Mouse (Mus musculus): Measurements from ENCODE around the gene Rps6kb1. TPM values are rescaled to one million over a fixed set of nuclear protein-coding genes. Genes with fewer than 3 reads are reported as not detected.
A peak's percentile ranks its signal among the peaks of the same experiment; 100 is the strongest.

Rps6kb1 gene
- polyA plus RNA-seq, 1 experiment from 2014 or later, result 30.5 TPM

DNA sequence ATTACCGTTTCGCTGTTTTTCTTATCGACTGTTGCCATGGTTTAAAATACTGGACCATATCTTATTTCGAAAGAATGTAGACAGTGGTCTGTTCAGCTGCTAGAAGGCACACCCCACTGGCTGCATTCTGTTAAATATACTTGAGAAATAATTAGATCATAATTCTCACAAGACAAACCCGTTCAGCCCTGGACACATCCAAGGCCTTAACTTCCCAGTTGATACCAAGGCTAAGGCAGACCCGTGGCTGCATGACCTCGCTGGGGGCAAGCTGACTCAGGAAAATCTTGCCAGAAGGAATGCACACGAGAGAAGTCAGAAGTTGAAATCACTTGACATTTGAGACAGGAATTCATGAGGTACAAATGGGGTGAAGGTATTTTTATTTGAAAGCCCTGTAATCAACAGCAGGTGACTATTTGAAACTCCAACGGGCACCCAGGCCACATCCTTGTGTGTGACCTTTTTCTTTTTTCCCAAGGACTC lies 25.7 kb upstream of the Rps6kb1 start:
- H3K36me3 ChIP-seq, result peaks cover 21% of the 10 kb centered on the region; the same call in 1 of the 2 replicates
- H3K4me2 ChIP-seq, result no peak overlapping the region
- H3K4me3 ChIP-seq (replicated peaks), result no peak overlapping the region
- ATAC-seq (ENCODE audit: low read depth) (no peak), DNase-seq (no peak)
- peak overlapping the region; percentile 32; the same call in 1 of the 2 replicates for H3K27ac ChIP-seq
- WGBS (ENCODE audit: insufficient replicate concordance), result 65% methylated on average over 9 of the region's 9 CpGs
- no peak overlapping the region for H3K9ac ChIP-seq
- peaks cover 8% of the 10 kb centered on the region for H3K4me1 ChIP-seq (replicated peaks)
- no peaks in the 10 kb centered on the region for H3K27me3 ChIP-seq
- no peaks in the 10 kb centered on the region for H3K9me3 ChIP-seq (replicated peaks)

DNA sequence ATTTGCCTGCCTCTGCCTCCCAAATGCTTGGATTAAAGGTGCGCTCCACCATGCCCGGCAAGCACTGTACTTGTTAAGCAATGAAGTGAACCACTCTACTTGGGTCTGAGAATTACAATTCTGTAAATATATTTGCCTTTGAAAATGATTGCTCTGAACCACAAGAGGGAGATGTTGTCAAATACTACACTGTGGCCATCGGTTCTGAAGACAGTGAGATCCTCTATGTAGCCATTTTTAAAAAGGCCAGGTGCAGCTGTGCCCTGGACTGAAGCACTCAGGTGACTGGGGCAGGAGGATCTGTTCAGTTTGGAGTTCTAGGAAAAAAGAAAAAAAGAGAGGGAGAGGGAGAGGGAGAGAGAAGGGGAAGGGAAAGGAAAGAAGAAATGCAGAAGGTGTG lies 23.8 kb upstream of the Rps6kb1 start:
- peaks cover 5% of the 10 kb centered on the region for H3K4me1 ChIP-seq (replicated peaks)
- no peak overlapping the region for H3K4me2 ChIP-seq
- H3K27me3 ChIP-seq, result no peaks in the 10 kb centered on the region
- no peaks in the 10 kb centered on the region for H3K9me3 ChIP-seq (replicated peaks)
- peak; percentile 29; the same call in 1 of the 2 replicates for ATAC-seq (ENCODE audit: low read depth)
- 50% methylated on average over 3 of the region's 3 CpGs for WGBS (ENCODE audit: insufficient replicate concordance)
- DNase-seq, result no peak
- peaks cover 23% of the 10 kb centered on the region; the same call in 1 of the 2 replicates for H3K36me3 ChIP-seq
- no peak overlapping the region for H3K4me3 ChIP-seq (replicated peaks)
- no peak overlapping the region for H3K9ac ChIP-seq
- no peak overlapping the region for H3K27ac ChIP-seq

DNA sequence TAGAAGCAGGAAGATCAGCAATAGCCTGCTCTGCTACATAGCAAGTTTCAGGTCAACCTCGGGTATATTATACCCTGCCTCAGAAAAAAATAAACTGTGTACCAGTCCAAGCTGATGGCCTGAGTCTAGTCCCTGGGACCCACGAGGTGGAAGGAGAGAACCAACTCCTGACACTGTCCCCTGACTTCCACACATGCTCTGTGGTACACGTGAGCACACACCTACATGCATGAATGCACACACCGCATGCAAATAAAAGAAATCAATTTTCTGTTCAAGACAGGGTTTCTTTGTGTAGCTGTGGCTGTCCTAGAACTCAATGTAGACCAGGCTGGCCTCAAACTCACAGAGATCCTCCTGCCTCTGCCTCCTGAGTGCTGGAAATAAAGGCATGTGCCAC lies 13.7 kb upstream of the Rps6kb1 start:
- Histone ChIP-seq H3K27me3 (no peaks in the 10 kb centered on the region), H3K4me3 (replicated peaks) (no peak overlapping the region), H3K4me1 (replicated peaks) (no peaks in the 10 kb centered on the region), H3K36me3 (peaks cover 72% of the 10 kb centered on the region), H3K9me3 (replicated peaks) (no peaks in the 10 kb centered on the region), H3K9ac (no peak overlapping the region), H3K4me2 (no peak overlapping the region), H3K27ac (no peak overlapping the region)
- no peak for ATAC-seq (ENCODE audit: low read depth)
- 78% methylated on average over 4 of the region's 4 CpGs for WGBS (ENCODE audit: insufficient replicate concordance)
- no peak for DNase-seq

DNA sequence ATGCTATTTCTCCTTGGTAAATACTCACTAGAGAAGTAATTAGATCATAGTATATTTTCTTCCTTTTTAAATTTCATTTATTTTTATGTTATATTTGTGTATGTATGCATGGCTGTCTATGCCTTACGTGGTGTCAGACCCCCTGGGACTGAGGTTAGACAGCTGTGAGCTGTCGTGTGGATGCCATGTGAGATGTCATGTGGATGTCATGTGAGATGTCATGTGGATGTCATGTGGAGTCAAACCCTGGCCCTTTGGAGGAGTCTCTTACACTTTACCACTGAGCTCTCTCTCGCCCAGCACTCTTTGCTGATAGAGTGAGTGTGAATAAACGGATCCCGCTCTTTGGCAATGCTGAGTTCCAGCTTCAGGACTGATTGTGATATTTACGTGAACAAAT lies 8.9 kb upstream of the Rps6kb1 start:
- WGBS (ENCODE audit: insufficient replicate concordance), result 83% methylated on average over 6 of the region's 6 CpGs

DNA sequence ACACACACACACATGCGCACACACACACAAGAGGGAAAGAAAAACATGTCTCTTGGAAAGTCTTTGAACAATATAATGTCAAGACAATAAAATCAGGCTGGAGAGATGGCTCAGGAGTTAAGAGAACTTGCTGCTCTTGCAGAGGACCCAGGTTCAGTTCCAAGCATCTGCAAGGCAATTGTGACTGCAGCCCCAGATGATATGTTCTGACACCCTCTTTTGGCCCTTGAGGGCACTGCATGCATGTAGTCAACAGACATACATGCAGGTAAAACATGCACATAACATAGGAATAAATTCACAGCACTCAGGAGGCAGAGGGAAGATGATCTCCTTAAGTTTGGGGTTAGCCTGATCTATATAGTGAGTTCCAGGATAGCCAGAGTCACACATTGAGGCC lies 2.8 kb upstream of the Rps6kb1 start:
- Histone ChIP-seq H3K9me3 (replicated peaks) (no peaks in the 10 kb centered on the region), H3K9ac (no peak overlapping the region), H3K27ac (no peak overlapping the region), H3K27me3 (no peaks in the 10 kb centered on the region), H3K4me3 (replicated peaks) (no peak overlapping the region), H3K36me3 (peaks cover 24% of the 10 kb centered on the region), H3K4me1 (replicated peaks) (peaks cover 26% of the 10 kb centered on the region), H3K4me2 (no peak overlapping the region)
- DNase-seq (no peak), ATAC-seq (ENCODE audit: low read depth) (no peak)
- WGBS (ENCODE audit: insufficient replicate concordance), result 89% methylated on average over 1 of the region's 1 CpGs

More for the DNA sequence above, 8.9 kb upstream of the Rps6kb1 start:
- Histone ChIP-seq H3K27me3 (no peaks in the 10 kb centered on the region), H3K9ac (no peak overlapping the region), H3K4me1 (replicated peaks) (no peaks in the 10 kb centered on the region), H3K9me3 (replicated peaks) (no peaks in the 10 kb centered on the region), H3K36me3 (peaks cover 66% of the 10 kb centered on the region), H3K27ac (no peak overlapping the region), H3K4me3 (replicated peaks) (no peak overlapping the region), H3K4me2 (no peak overlapping the region)
- DNase-seq (no peak), ATAC-seq (ENCODE audit: low read depth) (no peak)

DNA sequence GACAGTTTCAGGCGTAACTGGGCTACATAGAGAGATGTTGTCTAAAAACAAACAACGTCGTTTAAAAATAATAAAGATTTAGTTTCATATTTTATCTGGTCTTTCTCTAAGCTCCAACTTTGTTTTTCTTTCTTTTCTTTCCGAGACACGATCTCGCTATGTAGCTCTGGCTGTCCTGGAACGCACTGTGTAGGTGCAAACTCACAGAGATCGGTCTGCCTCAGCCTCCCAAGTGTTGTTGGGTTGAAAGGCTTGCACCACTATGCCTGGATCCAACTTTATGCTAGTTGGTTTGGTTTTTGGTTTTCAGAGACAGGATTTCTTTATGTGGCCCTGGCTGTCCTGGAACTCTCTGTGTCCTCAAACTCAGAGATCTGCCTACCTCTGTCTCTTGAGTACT lies 951 bp upstream of the Rps6kb1 start:
- H3K27me3 ChIP-seq, result no peaks in the 10 kb centered on the region
- H3K9me3 ChIP-seq (replicated peaks), result no peaks in the 10 kb centered on the region
- ATAC-seq (ENCODE audit: low read depth) (no peak), DNase-seq (no peak)
- peak overlapping the region; percentile 91 for H3K4me3 ChIP-seq (replicated peaks)
- H3K36me3 ChIP-seq, result peaks cover 20% of the 10 kb centered on the region
- H3K4me2 ChIP-seq, result peak overlapping the region; percentile 73
- H3K9ac ChIP-seq, result peak overlapping the region; percentile 77
- 61% methylated on average over 8 of the region's 8 CpGs for WGBS (ENCODE audit: insufficient replicate concordance)
- H3K27ac ChIP-seq, result peak overlapping the region; percentile 90
- H3K4me1 ChIP-seq (replicated peaks), result peaks cover 36% of the 10 kb centered on the region

DNA sequence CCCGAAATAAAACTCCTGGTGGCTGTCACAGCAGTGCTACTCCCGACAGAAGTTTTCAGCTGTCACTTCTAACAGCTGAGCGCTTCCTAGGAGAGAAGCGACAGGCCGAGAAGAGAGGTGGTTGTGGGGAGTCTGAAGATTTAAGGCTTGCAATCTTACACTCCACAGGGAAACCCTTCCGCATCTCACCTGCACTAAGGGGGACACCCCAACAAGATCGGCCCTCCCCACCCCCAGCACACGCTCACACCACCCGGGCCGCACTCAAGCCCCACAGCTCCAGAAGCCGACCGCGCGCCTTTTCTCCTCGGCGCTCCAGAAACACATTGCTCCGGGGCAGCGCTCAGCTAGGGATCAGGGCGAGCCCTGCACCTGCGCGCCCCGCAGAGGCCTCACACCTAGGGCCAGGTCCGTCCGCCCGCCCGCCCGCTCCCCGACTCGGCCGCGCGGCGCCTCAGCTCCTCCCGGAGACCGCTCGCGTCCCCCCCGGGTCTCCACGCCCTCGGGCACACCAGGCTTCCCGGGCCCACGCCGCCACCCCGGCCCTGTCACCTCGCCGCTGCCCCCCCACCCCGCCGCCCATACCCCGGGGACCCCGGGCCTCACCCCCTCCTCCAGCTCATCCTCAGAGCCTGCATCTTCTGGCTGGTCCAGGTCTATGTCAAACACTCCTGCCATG lies 506 bp downstream of the Rps6kb1 start:
- peak overlapping the region; percentile 73 for H3K4me2 ChIP-seq
- H3K9me3 ChIP-seq (replicated peaks), result no peaks in the 10 kb centered on the region
- peaks cover 11% of the 10 kb centered on the region for H3K36me3 ChIP-seq
- H3K4me3 ChIP-seq (replicated peaks), result peak overlapping the region; percentile 91
- H3K27me3 ChIP-seq, result no peaks in the 10 kb centered on the region
- peak overlapping the region; percentile 97 for H3K9ac ChIP-seq
- WGBS (ENCODE audit: insufficient replicate concordance), result under 1% methylated on average over 38 of the region's 50 CpGs
- ATAC-seq (ENCODE audit: low read depth) (peak; percentile 69), DNase-seq (peak; percentile 48)
- H3K27ac ChIP-seq, result peak overlapping the region; percentile 90
- peaks cover 44% of the 10 kb centered on the region for H3K4me1 ChIP-seq (replicated peaks)

DNA sequence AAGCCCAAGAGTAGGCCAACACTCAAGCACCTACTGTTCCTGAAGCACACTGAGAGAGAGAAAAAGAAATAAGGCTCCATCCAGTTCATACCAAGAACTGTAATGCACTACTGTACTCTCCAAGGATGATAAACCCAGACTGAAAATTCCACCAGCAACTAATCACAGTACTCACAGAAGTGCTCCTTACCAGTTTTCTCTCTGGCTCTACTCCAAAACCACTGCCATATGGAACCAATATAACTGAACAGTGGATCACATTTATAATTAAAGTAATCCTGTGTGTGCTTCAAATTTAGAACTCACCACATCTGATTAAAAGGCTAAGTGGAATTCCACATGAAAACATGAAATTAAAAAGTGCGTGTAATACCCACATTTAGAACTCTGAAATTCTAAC lies 1.8 kb downstream of the Rps6kb1 start:
- Histone ChIP-seq H3K4me1 (replicated peaks) (peaks cover 44% of the 10 kb centered on the region), H3K9me3 (replicated peaks) (no peaks in the 10 kb centered on the region), H3K4me2 (peak overlapping the region; percentile 41), H3K36me3 (0 out of 2 replicates have a peak, but pooled peaks cover 5% of the 10 kb centered on the region), H3K27ac (no peak overlapping the region; the same call in 1 of the 2 replicates), H3K4me3 (replicated peaks) (peak overlapping the region; percentile 91; the same call in 1 of the 2 replicates), H3K27me3 (no peaks in the 10 kb centered on the region), H3K9ac (peak overlapping the region; percentile 51)
- DNase-seq (no peak), ATAC-seq (ENCODE audit: low read depth) (no peak)
- WGBS (ENCODE audit: insufficient replicate concordance), result 89% methylated on average over 1 of the region's 1 CpGs

DNA sequence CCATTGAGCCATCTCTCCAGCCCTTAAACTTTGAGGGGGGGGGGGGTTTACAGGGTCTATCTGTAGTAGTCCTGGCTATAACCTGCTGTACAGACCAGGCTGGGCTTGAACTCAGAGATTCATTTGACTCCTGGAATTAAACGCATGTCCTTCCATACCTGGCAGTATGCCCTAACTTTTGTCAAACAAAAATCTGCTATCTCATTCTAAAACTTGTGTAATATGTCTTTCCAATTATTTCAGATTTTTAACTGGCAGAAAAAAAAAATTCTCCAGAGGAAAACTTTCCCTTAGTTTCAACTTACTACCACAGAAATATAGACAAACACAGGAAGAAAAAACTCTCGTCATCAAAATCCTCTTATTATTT lies 4.1 kb downstream of the Rps6kb1 start:
- no peaks in the 10 kb centered on the region for H3K9me3 ChIP-seq (replicated peaks)

DNA sequence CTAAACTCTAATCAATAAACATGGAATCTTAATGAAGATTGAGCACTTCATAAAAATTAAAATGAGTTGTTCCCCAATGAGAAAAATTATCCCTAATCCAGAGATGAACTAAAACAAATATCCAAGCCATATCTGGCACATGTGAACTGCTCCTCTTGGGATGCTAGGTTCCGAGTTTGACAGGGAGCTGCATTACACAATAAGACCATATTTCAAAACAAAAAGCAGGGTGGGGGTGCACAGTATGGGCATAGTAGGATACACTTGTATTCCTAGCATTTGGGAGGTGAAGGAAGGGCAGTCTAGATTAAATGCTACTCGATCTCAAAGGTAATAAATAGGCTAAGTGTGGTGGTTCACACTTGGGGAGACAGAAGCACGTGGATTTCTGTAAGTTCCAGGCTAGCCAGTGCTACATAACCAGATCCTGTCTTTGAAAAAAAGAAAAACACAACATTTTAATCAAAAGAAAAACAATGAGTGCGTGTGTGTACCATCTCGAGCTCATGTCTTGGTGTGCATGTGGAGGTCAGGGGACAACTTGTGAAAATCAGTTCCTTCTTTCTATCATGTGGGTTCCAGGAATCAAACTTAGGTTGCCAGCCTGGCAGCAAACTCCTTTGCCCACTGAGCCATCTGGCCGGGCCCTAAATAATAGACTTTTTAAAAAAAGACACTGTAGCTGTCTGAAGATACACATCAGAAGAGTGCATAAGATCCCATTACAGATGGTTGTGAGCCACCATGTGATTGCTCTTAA lies 4.7 kb downstream of the Rps6kb1 start:
- Histone ChIP-seq H3K9me3 (replicated peaks) (no peaks in the 10 kb centered on the region), H3K4me2 (no peak overlapping the region), H3K4me1 (replicated peaks) (peaks cover 31% of the 10 kb centered on the region), H3K27ac (no peak overlapping the region), H3K9ac (no peak overlapping the region), H3K27me3 (no peaks in the 10 kb centered on the region), H3K36me3 (peaks cover 6% of the 10 kb centered on the region; the same call in 1 of the 2 replicates), H3K4me3 (replicated peaks) (no peak overlapping the region)
- DNase-seq (no peak), ATAC-seq (ENCODE audit: low read depth) (no peak)
- WGBS (ENCODE audit: insufficient replicate concordance), result 82% methylated on average over 6 of the region's 6 CpGs

More for the DNA sequence above, 4.1 kb downstream of the Rps6kb1 start:
- H3K4me2 ChIP-seq, result no peak overlapping the region
- H3K9ac ChIP-seq, result no peak overlapping the region
- peaks cover 31% of the 10 kb centered on the region for H3K4me1 ChIP-seq (replicated peaks)
- H3K36me3 ChIP-seq, result 0 out of 2 replicates have a peak, but pooled peaks cover 5% of the 10 kb centered on the region
- no peaks in the 10 kb centered on the region for H3K27me3 ChIP-seq
- ATAC-seq (ENCODE audit: low read depth) (no peak), DNase-seq (no peak)
- WGBS (ENCODE audit: insufficient replicate concordance), result 81% methylated on average over 2 of the region's 2 CpGs
- H3K27ac ChIP-seq, result no peak overlapping the region
- H3K4me3 ChIP-seq (replicated peaks), result no peak overlapping the region

DNA sequence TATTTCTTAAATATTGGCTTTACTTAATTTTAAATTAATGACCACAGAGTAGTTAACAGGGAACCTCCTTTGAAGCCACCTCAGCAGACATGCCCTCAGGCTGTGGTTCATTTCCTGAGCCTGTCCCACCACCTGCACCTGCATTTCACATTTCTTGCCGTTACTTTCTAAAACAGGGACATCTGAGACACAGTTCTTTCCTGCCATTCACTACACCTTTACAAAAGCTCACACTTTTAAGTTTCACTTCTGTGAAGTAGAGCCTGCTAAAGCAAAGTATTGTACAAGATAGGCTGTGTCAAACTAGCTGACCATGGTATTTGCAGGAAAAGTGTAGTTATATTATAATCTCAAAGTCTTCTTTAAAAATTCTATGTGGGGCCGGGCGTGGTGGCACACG lies 5.8 kb downstream of the Rps6kb1 start:
- Histone ChIP-seq H3K36me3 (peaks cover 15% of the 10 kb centered on the region), H3K9ac (no peak overlapping the region), H3K27me3 (no peaks in the 10 kb centered on the region), H3K27ac (no peak overlapping the region), H3K9me3 (replicated peaks) (no peaks in the 10 kb centered on the region), H3K4me3 (replicated peaks) (no peak overlapping the region), H3K4me2 (no peak overlapping the region), H3K4me1 (replicated peaks) (peaks cover 31% of the 10 kb centered on the region)
- 79% methylated on average over 4 of the region's 4 CpGs for WGBS (ENCODE audit: insufficient replicate concordance)
- ATAC-seq (ENCODE audit: low read depth), result no peak
- no peak for DNase-seq

Measured in liver, embryonic 13.5 days (tissue).